Mouse (Mus musculus): ENCODE measurements at regions not wholly inside any gene's neighbourhood (a gene's known extent, or its start where the extent isn't known, plus 50 kb on each side); places are given as distances from the start of the nearest gene placed in this dataset.

- DNase-seq = no peak
Measured at GRCm38 (mm10) chr10:93361654-93362195, 50.8 kb upstream of the Elk3 start.

- DNase-seq = no peak
Measured at GRCm38 (mm10) chr10:93364108-93364793, 53.3 kb upstream of the Elk3 start.

GRCm38 (mm10) chr10:93364881-93365280, 53.9 kb upstream of the Elk3 start:
- no peak for DNase-seq

DNA sequence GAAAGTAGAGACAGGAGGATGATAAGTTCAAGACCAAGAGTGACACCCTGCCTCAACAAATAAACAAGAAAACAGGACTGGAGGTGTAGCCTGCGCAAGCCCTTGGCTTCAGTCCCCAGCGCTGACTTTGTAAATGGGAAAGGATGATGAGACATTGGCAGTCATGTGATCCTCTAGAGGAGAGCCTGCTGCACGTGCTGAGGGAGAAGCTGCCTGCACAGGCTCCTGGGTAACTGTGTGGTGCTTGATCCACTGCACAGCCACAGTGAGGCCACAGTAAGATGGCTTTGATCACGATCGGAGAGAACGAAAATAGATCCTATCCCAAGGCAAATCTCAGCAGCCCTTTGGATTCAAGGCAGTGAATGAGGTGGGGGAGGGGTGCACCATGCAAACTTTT, 54.4 kb upstream of the Elk3 start:
- DNase-seq = no peak

GRCm38 (mm10) chr10:93365824-93366223, 54.9 kb upstream of the Elk3 start:
- DNase-seq = no peak

DNA sequence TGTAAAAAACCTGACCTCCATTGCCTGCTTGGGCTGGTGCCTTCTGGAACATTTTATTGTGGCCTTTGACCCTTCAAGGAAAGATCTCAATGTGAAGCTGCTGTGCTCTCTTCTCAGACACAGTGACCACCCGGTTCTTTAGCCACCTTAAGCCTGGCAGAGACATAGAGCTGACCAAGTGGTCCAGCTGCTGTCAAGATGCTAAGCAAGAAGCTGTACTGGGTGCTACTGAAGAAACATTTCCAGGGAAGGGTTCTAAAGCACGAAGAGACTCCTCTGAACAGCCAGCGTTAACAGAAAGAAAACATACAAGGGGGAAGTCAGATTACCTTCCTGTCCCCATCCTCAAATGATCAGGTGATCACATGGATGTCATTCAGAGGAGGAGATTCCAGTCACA, 58.8 kb upstream of the Elk3 start:
- DNase-seq = no peak

- no peak for DNase-seq
Measured at GRCm38 (mm10) chr10:93370331-93370730, 59.4 kb upstream of the Elk3 start.

DNA sequence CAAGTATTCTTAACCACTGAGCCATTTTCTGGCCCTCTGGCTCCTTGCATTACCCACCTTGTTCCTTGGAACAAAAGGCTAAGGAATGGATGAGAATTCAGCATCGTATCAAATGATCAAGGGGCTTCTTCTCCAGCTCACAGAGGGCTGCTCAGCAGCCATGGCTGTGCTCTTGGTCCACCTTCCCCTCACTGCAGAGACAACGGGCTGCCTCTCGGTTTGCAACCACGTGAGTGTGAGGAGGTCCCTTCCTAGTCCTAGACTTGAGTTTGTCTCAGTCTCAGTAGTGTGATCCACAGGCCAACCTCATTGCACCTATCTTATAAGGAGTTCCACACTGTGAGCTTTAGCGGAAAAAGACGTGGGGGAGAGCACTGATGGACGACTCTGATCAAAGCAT, 61.3 kb upstream of the Elk3 start:
- DNase-seq = no peak

DNA sequence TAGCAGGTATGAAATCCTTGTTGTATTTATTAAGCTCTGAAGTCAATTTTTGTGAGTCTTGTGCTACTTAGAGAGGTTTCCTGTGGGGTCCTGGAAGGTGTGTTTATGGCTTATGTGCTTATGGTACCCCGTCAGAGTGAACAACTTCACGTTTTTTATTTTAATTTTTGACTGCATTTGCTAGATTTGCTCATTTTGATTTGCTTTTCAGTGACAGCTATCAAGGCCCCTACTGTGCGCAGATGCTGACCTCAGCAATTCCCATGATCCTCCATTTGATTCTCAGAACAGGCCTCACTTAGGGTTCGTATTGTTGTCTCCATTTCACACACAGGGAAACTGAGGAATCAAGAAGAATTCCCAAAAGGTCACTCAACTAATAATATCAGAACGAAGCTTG, 62.3 kb upstream of the Elk3 start:
- no peak for DNase-seq

- no peak for DNase-seq
Measured at GRCm38 (mm10) chr10:93373954-93374689, 63.2 kb upstream of the Elk3 start.

DNA sequence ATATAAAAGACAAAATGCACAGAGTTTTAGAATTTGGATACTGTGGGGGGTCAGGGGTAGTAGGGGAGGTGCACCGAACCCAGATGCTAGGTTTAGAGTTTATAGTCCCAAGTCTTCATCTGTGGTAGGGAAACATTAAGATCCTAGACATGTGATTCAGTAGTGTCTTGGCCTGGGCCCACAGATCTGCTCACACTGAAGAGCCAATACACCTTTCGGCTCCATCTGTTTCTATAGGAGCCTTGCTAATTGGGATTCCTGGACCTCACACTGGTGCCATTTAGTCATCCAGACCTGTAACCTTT, 63.7 kb upstream of the Elk3 start:
- DNase-seq = no peak

GRCm38 (mm10) chr10:93375007-93375711, 64.2 kb upstream of the Elk3 start:
- peak; percentile 57 for DNase-seq

- no peak for DNase-seq
Measured at GRCm38 (mm10) chr10:93375771-93376170, 64.8 kb upstream of the Elk3 start.

DNA sequence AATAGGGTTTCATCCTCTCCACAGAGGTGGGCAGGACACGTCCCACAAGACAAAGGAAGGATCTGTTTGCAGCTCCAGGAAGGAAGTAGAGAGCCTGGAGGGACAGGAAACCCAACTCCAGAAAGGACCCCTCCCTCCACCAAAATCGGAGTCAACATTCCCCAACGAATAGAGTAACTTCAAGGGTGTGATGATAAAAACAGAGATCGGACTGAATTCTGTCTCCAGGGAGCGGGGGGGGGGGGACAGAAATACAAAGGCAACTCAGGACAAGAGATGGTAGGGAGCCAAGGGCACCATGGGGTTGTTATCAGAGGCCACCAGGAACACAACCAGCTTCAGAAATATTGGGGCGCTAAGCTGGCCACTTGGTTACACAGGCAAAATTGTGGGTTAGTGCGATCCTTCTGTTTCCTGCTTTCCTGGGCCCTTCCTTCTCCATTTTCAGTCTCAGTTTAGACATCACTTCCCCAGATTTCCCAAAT, 65.6 kb upstream of the Elk3 start:
- peak; percentile 14 for DNase-seq

DNA sequence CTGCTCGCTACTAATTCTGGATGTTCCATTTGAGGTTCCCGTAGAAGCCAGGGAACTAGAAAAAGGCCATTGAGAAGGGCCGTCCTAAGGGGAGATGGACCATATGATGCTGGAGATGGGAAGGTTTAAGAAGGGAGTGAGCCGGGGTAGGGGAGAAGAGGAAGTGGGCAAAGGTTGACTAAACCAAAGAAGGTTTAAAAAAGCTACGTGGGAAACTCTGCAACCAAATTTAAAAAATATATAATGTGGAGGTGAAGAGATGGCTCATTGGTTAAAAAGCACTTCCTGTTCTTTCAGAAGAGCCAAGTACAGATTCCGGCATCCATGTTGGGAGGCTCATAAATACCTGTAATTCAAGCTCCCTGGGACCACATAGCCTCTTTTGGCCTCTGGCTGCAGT, 63.9 kb upstream of the Lta4h start:
- no peak for DNase-seq

DNA sequence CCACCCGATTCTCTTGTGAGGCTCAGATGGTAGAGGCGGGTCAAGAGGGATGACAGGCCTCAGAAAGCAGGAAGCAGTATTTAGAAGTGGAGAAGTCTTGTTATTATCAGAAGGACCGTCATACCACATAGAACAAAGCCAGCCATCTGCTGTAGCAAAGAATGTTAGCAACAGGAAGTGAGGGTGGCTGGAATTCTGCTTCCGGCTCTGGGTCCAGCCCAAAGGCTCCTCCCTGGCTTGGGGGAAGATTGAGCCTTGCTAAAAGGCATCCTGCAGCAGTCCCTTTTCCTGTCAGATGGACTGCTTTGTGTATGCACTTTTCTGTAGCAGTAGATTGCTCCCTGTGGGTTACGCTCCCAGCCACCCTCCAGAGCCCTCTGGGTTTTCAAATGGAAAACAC, 61.9 kb upstream of the Lta4h start:
- no peak for DNase-seq

DNA sequence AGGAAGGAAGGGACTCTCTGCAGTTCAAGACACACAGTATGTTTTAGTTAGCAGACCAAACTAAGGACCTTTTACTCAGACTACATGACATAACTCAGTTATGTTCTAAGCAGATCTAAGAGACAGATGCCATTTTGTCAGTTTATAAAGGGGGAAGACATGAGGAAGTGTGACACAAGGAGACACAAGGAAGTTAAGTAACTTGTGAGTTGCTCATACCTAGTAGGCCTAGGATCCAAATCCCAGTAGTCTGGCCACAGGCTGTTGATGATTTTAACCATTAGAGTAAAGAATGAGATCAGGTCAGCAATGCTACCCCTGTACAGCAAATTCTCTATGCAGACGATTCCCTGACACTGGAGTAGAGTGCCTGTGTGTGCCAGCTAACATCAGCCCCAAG, 59.3 kb upstream of the Lta4h start:
- no peak for DNase-seq

DNA sequence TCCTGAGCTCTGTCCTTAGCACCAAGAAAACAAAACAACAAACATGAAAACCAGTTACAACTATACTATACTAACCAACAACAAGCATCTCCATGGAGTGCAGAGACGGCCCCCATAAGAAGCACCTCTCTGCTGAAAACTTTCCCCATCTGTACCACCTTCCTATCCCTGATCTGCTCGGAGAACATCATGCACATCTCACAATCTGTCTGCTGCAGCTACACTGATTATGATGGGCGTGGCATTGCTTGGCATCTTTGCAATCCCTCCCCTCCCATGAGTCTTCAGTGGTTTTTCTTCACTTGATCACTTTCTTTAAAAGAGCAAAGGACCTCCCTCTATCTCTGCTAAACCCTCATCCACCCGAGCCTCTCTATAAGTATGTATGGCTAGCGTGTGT, 55.5 kb upstream of the Lta4h start:
- no peak for DNase-seq

DNA sequence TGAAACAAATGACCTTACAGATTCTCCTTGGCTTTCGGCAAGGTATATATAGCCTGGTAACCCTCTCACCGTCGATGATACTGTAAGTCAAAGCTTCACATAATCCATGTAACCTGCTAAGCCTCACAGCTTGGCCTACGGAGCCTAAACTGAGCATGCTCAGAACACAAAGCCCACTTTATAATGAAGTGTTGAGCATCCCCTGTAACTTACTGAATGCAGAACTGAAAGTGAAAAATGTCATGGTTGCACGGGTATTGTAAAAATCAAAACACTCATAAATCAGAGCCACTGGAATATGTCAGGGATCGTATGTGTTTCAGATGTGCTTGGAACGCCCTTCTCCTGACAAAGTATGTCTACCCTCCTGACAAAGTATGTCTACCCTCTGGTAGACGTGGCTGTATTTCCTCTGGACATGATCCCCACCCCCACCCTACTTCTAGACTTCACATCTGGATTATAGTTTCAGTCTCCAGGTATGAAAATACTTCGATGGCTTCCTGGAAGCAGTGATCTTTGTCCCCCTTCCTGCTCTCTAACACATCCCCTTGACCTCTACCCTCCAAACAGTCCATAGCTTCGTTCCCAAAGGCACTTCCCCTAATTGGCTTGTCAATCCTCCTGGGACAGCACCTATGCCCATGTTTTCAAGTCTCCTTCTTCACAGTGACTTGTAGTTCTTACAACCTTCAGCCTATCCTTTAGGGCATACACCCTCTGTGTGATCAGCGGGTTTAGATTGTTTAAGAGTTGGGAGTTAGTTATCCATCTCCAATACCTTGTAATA, 54.5 kb upstream of the Lta4h start:
- no peak for DNase-seq

GRCm38 (mm10) chr10:93402689-93403509, 50.3 kb upstream of the Lta4h start:
- DNase-seq = no peak
